Mouse (Mus musculus): ENCODE measurements around the gene Klk1. TPM values are rescaled to one million over a fixed set of nuclear protein-coding genes. Genes with fewer than 3 reads are reported as not detected.
"Not testable (repeated sequence)": the region's sequence is repeated elsewhere in the genome, so short reads cannot be mapped to it uniquely, and the experiment has no call there.

Klk1 gene
- total RNA-seq, 2 experiments from 2014 or later, result not detected

- not testable (repeated sequence) for ATAC-seq (replicated peaks; ENCODE audit: low FRiP score, poor library complexity, severe bottlenecking)
Observed at GRCm38 (mm10) chr7:44250732-44251275, 25.6 kb downstream of the Klk1 start.

- ATAC-seq (replicated peaks; ENCODE audit: low FRiP score, poor library complexity, severe bottlenecking), result no peak
Observed at GRCm38 (mm10) chr7:44253023-44253616, 28.0 kb downstream of the Klk1 start.

GRCm38 (mm10) chr7:44254930-44255329 lies 29.8 kb downstream of the Klk1 start:
- ATAC-seq (replicated peaks; ENCODE audit: low FRiP score, poor library complexity, severe bottlenecking), result no peak

GRCm38 (mm10) chr7:44257278-44257677 lies 32.1 kb downstream of the Klk1 start, which contains the start of gene Acp4:
TSS of gene Acp4 (minus strand) at chr7:44257378.
- no peak for ATAC-seq (replicated peaks; ENCODE audit: low FRiP score, poor library complexity, severe bottlenecking)

GRCm38 (mm10) chr7:44260410-44260809 lies 35.2 kb downstream of the Klk1 start:
- no peak for ATAC-seq (replicated peaks; ENCODE audit: low FRiP score, poor library complexity, severe bottlenecking)

- ATAC-seq (replicated peaks; ENCODE audit: low FRiP score, poor library complexity, severe bottlenecking), result no peak
Observed at GRCm38 (mm10) chr7:44261147-44261546, 36.0 kb downstream of the Klk1 start, which contains the start of gene Gm15517. TSS of gene Gm15517 (plus strand) at chr7:44261447.

GRCm38 (mm10) chr7:44262791-44263643 lies 37.9 kb downstream of the Klk1 start:
- ATAC-seq (replicated peaks; ENCODE audit: low FRiP score, poor library complexity, severe bottlenecking), result peak; percentile 86

- ATAC-seq (replicated peaks; ENCODE audit: low FRiP score, poor library complexity, severe bottlenecking), result no peak
Observed at GRCm38 (mm10) chr7:44268117-44268516, 43.0 kb downstream of the Klk1 start.

GRCm38 (mm10) chr7:44269397-44269796 lies 44.2 kb downstream of the Klk1 start:
- no peak for ATAC-seq (replicated peaks; ENCODE audit: low FRiP score, poor library complexity, severe bottlenecking)

GRCm38 (mm10) chr7:44271309-44271708 lies 46.1 kb downstream of the Klk1 start:
- no peak for ATAC-seq (replicated peaks; ENCODE audit: low FRiP score, poor library complexity, severe bottlenecking)

GRCm38 (mm10) chr7:44272546-44272945 lies 47.4 kb downstream of the Klk1 start:
- no peak for ATAC-seq (replicated peaks; ENCODE audit: low FRiP score, poor library complexity, severe bottlenecking)

- ATAC-seq (replicated peaks; ENCODE audit: low FRiP score, poor library complexity, severe bottlenecking), result no peak
Observed at GRCm38 (mm10) chr7:44273446-44273845, 48.3 kb downstream of the Klk1 start.

GRCm38 (mm10) chr7:44274096-44274495 lies 48.9 kb downstream of the Klk1 start:
- ATAC-seq (replicated peaks; ENCODE audit: low FRiP score, poor library complexity, severe bottlenecking), result no peak

GRCm38 (mm10) chr7:44275546-44275945 lies 50.4 kb downstream of the Klk1 start:
- no peak for ATAC-seq (replicated peaks; ENCODE audit: low FRiP score, poor library complexity, severe bottlenecking)

GRCm38 (mm10) chr7:44276461-44277249 lies 51.5 kb downstream of the Klk1 start:
- ATAC-seq (replicated peaks; ENCODE audit: low FRiP score, poor library complexity, severe bottlenecking), result no peak

- ATAC-seq (replicated peaks; ENCODE audit: low FRiP score, poor library complexity, severe bottlenecking), result no peak
Observed at GRCm38 (mm10) chr7:44277250-44277622, 52.1 kb downstream of the Klk1 start.

All from erythroblast, adult 5-6 weeks (primary cell).